Mouse (Mus musculus): Measurements from ENCODE around the gene Cnnm1. TPM values are rescaled to one million over a fixed set of nuclear protein-coding genes. Genes with fewer than 3 reads are reported as not detected.
"Not testable (repeated sequence)": the region's sequence is repeated elsewhere in the genome, so short reads cannot be mapped to it uniquely, and the experiment has no call there.

The Cnnm1 gene
- total RNA-seq, 2 experiments from 2014 or later = 1.2 to 1.5 TPM

DNA sequence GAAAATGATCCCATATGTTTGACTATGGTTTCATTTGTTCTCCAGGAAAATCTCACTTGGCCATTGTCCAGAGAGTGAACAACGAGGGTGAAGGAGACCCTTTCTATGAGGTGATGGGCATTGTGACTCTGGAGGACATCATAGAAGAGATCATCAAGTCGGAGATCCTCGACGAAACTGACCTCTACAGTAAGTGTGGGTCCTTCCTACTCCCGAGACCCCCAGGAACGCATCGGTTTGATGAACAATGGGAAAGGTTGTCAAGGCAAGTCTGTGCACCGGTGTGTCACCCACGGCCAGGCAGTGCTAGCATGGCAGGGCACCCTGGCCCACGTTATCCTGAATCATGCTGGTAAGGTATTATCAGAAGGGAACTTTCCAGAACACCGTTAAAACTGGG is 24.8 kb downstream of the Cnnm1 start:
- DNase-seq (ENCODE audit: low spot score in 2 of 2) = no peak

DNA sequence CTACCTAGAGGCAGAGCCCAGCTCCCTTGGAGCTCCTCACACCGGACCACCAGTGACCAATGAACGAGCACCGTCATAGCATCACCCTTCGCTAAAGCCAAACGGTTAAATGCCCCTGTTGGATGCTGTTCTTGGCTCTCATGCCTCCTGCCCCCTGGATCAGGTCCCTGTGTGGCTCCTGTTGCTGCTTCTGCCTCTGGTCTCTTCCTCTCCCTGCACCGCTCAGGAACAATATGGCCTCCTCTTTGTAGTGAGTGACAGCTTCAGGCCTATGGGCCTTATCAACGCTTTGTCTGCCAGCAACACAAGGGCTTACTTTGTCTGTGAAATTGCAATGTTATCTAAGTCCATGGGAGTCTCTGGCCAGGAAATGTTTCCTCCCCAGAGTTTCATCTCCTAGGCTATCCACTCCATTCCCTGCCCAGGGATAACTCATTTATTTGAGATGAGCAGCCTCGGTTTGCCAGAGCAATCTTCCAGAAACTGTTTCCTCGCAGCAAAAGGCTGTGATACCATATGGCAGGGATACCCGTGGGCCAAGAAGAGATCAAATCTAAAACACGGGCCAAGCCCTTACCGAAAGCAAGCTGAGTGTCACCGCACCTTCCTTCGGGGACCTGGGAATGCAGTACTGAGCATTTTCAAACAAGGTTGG is 25.5 kb downstream of the Cnnm1 start:
- DNase-seq (ENCODE audit: low spot score in 2 of 2) = no peak

DNA sequence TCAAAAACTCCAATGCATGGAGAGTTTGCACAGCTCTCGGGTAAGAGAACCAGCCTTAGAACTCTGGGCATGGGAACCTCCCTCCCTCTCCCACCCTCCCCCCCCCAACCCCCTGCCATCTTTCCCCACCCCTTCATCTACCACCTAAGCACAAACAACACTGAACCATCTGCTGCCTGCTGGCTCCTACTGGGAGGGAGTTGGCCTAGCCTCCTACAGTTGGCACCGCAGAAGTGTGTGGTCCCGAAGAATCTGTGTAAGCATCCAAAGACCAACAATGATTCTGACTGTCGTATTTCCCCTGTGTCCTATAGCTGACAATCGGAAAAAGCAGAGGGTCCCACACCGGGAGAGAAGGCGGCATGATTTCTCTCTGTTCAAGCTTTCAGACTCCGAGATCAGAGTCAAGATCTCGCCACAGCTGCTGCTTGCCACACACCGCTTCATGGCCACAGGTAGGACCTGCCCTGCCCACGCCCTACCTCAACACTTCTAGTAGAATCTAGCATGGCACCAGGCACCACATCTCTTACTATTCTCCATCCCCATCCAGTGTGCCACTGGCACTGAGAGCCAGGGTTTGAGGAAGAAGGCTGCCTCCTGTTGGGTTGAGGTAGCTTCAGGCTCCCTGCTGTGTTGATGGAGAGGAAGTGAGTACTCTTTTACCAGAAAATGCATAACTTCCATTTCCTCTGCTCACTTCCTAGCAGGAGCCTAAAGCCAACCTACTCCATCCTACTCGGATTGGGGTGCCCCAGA is 27.9 kb downstream of the Cnnm1 start:
- DNase-seq (ENCODE audit: low spot score in 2 of 2) = no peak

DNA sequence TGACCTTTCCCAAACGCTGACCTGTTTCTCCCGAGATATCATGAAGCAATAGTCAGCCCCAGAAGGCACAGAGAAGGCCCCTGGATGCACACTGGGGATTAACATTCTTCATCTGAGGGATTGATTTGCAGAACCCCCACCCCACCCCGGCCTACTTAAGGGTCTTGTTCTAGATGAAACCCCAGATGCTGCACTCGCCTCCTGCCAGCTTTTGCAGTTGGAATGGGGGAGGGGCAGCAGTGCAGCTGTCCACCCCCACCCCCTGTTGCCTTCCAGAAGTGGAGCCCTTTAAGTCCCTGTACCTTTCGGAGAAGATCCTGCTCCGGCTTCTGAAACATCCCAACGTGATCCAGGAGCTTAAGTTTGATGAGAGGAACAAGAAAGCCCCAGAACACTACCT is 29.1 kb downstream of the Cnnm1 start:
- DNase-seq (ENCODE audit: low spot score in 2 of 2) = no peak

DNA sequence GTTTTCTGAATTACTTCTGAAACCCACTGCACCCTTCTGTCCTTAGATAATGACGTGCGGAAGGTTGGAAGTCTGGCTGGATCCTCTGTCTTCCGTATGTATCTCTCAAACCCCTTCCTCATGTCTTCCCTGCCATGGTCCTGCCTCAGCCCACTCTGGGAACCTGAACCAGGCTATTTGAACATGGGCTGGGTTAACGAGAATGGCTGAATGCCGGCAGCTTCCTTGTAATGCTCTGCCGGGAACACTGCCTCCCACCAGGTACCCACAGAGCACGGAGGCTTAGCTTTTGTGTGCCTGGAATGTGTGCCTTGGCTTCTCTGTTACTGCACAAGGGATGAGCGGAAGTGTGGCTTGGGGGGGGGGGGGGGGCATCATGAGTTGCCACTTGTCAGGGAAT is 32.1 kb downstream of the Cnnm1 start:
- DNase-seq (ENCODE audit: low spot score in 2 of 2) = no peak

DNA sequence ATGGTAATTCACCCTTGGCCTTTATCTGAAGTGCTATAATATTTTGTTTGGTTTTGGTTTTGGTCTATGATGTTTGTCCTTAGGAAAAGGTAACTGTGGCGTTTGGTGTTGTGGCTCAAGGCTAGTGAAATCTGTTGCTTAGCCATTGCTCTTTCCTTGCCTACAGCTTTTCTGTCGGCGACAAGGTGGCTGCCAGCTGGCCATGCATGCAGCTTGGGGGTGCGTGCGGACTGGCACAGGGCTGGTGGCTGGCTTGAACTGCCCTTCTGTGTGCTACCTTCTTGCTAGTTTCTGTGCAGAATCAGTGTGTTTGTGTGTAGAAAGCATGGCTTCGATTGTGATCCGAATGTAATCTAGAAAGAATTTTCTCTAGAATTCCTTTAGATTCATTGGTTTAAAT is 32.5 kb downstream of the Cnnm1 start:
- no peak for DNase-seq (ENCODE audit: low spot score in 2 of 2)

DNA sequence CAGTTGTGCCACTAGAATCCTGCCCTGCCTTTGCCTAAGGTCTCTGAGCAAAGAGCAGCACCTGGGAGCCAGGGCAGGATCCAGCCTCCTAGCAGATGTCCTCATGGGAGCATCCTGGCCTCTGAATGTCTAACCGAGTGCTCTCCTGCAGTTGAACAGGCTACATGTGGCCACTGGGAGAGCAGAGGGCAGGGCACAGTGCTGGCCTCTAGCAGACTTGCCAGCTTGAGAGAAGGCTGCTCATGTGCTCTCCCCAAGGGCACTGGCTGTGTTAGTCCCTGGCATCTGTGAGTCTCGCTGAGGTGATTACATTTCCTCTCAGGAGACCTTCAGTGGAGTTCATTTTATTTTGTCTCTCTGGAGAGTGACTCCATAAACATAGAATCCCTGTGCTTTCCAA is 35.4 kb downstream of the Cnnm1 start:
- DNase-seq (ENCODE audit: low spot score in 2 of 2) = no peak

DNA sequence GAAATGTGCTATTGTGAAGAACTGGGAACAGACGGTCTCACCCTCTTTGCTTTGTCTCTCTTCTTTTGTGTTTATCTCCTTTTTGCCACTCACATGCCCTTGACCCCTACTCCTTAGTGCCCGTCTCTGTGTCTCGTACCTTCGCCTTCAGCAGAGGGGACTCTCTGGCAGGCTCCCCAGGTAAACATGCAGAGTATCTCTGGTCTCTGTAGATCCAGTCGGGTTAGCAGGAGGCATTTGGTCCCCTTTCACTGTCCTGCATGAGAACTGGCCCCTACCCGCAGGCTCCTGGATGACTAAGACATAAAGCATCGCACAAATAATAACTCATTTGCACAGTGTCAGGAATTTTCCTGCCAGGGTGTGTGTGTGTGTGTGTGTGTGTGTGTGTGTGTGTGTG is 35.8 kb downstream of the Cnnm1 start:
- no peak for DNase-seq (ENCODE audit: low spot score in 2 of 2)

DNA sequence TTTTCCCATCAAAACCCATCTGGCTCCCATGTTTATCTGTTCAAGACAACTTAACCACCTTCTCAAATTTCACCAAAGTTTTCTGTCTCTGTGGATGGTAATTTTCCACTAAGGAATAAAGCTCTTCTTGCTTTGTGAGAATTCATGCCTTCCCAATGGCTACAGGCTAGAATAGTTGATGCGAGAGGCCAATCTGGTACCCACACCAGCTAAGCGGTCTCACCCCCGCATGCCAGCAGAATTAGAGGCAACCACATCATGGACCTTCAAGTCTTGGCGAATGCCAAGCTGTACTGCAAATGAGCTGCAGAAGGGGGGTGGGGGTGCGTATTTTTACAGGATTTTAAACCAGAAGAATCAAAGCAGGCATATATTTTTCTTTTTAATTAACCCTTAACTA is 37.2 kb downstream of the Cnnm1 start:
- DNase-seq (ENCODE audit: low spot score in 2 of 2) = no peak

DNA sequence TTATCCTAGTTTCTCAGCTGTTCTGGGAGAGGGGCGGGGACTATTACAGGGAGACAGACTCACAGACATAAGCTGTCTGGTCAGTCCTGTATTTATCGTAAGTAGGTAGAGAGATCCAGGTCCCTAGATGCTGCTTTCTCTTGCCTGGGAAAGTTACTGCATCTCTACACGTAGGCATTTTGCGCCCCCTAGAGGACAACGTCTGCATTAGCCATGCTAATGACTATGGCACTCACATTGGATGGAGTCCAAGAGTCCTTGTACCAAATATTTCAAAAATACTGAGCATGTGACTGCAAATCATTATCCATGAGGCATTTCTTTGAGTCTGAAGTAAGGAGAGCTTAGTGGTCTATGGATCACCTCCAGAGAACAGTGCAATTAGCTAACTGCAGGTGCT is 38.7 kb downstream of the Cnnm1 start:
- DNase-seq (ENCODE audit: low spot score in 2 of 2) = peak; percentile 35 to 69

DNA sequence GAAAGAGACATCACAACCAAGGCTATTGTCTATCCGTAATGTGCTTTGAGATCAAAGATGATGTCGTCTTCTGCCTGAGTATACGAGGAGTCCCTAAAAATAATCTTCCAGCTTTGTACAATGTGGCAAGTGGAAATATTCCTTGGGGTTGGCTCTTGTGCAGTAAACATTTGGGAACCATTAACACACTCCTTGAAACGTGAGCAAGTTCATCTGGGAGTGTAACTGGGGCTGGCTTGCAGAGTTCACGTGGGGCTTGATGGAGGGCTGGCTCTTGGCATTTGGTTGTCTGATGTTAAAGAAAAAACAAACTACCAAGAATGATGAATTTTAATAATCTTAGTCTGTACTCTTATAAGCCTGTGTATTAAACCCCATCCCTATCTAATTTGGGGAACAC is 39.2 kb downstream of the Cnnm1 start:
- no peak for DNase-seq (ENCODE audit: low spot score in 2 of 2)

DNA sequence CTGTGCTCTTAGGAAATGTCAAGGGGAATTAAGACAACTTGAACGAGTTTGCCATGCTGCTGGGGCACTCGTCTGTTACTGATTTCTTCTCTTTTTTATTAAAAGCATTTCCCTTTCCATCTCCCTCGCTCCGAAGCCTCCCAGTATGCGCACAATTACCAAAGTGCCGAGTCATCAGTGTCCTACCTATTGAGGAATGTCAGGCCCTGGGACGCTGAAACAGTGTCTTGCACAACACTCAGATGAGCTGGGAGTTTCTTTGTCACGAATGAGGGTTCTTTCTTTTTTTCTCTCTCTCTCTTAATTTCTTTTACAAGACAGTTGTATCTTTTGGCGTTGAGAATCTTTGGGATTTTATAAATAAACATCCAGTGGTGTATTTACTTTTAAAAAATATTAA is 40.3 kb downstream of the Cnnm1 start:
- no peak for DNase-seq (ENCODE audit: low spot score in 2 of 2)

DNA sequence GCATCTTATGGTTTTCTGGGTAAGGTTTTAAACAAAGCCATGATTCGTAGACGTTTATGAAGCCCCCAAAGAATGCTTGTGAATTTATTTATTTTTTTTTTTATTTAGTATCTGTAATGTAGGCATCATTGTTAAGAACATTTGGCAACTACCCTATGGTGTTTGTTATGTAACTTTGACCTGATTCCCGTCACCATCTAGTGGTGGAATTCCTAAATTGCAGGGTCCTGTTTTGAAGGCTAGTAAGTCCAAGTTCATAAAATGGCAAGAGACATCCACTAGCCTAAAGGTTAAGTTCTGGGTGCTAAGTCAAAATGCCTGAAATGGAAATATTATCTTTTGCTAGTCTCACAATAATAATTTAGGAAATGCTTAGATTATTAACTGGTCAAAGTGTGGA is 47.2 kb downstream of the Cnnm1 start:
- no peak for DNase-seq (ENCODE audit: low spot score in 2 of 2)

DNA sequence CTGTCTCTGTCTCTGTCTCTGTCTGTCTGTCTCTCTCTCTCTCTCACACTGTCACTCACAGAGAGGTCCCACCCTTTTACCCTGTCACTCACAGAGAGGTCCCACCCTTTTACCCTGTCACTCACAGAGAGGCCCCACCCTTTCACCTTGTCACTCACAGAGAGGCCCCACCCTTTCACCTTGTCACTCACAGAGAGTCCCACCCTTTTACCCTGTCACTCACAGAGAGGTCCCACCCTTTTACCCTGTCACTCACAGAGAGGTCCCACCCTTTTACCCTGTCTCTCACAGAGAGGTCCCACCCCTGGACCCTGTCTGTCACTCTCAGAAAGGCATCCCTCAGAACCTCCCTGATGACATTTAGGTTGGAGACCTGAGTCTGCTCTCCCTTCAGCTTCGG is 53.1 kb downstream of the Cnnm1 start:
- not testable (repeated sequence) for DNase-seq (ENCODE audit: low spot score in 2 of 2)

DNA sequence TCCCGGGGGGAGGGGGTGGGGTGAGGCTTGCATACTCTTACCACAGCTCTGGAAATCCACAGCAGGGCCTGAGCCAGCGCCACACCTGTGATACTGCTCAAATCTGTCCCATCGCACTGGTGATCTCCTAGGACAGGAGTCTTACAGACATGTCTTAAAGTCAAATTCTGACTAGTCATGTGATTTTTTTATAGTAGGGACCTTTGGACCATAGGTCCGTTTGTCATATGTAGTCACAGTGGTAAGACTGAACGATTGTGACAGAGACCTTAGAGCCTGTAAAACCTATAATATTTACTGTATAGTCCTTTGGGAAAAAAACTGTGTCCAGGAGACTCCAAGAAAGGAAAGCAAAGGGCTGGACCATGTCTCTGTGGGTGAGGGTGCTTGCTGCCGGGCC is 53.6 kb downstream of the Cnnm1 start:
- no peak for DNase-seq (ENCODE audit: low spot score in 2 of 2)

DNA sequence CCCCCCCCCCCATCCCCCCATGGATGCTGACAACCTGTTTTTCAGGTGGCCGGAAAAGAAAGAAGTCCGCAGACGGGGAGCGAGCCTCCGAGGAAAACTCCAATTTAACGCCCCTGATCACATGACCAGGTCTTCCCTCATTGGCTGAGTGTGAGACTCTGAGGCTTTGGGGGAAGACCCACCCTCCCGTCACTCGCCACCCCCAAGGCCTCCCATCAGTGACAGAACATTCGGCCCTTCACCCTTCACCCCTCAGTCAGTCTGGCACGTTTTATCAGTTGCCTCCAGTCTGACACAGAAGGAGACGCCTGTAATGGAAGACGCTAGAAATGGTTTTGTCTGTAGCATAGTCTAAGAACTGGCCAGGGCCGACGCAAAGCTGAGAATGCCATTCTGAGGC is 54.7 kb downstream of the Cnnm1 start:
- DNase-seq (ENCODE audit: low spot score in 2 of 2) = no peak

DNA sequence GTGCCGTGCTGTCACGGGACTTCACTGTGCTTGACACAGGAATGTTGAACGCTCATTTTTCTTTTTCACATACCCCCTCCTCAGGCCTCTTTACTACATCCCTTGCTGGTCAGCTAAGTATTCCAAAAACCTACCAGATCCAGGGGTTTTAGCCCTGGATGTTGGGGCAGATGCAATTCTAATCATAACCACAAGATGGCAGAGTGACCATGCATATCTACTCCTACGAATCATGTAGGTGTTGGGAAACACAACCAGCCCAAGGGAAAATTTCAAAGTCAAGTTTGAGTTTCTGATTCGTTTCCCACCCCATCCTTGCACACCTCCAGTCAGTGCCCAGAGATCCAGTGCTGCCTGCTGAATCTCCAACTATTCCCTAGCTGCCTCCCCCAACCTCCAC is 55.6 kb downstream of the Cnnm1 start:
- no peak for DNase-seq (ENCODE audit: low spot score in 2 of 2)

DNA sequence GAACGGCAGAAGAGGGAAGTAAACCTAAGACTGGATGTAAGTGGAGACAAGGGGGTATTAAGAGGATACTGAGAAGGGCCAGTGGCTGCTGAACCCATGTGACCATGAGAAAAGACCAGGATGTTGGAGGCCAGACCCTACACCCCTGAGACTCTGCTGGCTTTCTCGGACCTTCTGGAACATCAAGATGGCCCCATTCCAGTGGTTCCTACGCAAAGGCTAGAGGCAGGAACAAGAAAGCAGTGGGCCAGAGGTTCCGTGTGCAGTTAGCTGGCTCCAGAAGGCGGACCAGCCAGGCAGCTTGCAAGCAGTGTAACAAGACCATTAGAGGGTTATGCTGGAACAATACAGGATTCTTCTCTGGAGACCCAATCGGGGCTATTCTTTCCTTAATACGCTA is 57.2 kb downstream of the Cnnm1 start:
- DNase-seq (ENCODE audit: low spot score in 2 of 2) = no peak

DNA sequence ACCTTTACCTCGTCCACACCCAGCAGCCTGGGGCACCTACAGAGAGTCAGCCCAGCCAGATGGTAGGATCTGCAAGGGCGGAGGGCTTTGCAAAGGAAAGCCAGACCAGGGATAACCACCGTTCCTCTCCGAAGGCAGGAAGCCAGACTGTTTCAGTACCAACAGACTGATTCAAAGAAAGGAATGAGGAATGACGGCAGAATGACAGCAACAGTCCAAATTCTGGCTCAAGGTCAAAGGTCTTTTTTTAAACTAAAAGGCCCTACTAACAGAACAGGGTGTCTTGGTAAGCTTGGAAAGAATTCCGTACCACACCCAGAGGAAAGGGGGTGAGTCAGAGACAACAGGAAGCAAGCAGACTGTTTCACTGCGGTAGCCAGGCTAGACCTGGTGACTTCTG is 58.6 kb downstream of the Cnnm1 start:
- DNase-seq (ENCODE audit: low spot score in 2 of 2) = no peak

DNA sequence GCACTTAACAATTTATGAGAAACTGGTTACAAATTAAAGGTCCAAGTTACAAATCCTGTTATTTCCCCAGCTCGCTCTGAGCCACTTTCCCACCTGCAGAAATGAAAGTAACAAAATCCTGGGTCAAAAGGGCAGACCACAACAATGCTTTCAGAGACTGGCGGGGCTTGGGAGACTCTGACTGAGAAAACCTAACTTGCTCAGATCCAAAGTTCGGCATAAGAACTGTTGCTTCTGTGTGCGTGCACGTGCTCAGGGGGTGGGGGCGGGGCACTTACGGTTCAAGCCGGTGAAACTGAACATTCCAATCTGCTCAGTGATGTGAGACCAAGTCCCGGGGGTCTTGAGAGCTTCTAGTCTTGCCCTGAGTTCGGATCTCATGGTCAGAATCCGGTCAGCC is 62.4 kb downstream of the Cnnm1 start:
- no peak for DNase-seq (ENCODE audit: low spot score in 2 of 2)

DNA sequence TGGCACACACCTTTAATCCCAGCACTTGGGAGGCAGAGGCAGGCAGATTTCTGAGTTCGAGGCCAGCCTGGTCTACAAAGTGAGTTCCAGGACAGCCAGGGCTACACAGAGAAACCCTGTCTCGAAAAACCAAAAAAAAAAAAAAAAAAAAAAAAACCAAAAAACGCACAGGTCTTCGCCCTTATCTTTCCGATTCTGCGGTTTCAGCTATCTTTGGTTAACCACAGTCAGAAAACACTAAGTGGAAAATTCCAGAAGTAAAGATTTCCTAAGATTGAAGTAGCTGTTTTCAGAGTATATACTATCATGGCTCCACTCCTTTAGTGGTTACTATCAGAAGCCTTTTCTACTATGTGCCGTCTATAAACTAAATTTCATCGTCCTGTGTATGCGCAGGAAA is 63.4 kb downstream of the Cnnm1 start:
- DNase-seq (ENCODE audit: low spot score in 2 of 2) = not testable (repeated sequence)

DNA sequence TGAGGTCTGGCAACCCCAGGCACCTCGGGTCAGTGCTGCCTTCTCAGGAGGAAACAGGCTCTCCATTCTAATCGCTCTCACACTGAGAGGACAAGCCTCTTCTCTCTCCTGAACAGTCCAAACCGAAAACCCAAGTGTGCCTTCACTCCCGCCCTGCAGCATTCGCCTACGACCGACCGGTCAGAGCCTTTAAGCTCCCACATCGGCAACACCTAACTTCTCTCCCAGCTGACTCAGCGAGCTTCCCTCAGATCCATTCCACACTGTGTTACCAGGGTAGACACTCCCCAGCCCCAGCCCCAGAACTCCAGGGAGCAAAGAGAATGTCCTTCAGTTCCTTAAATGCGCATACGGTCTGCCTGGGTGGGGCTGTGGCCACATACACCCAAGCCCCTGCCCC is 65.2 kb downstream of the Cnnm1 start:
- DNase-seq (ENCODE audit: low spot score in 2 of 2) = no peak

All from adrenal gland, postnatal 4 days (tissue).